Mouse (Mus musculus) liver, embryonic 14.5 days (tissue): Measurements from ENCODE around the gene Shcbp1l. TPM values are rescaled to one million over a fixed set of nuclear protein-coding genes. Genes with fewer than 3 reads are reported as not detected.

Source experiments
- ATAC-seq: fragments of 200-750 bp; cut with Nextera tagmentation; 2 replicates; pipeline ENCODE4 v1.8.0; 2017; ENCODE audit warnings: moderate number of reproducible peaks, mild to moderate bottlenecking, moderate library complexity; ENCODE audit not compliant: insufficient read depth
- DNase-seq, 3 experiments: peaks; one replicate each; pipeline ENCODE4 v3.0.0-alpha.2; 2012 to 2013; ENCODE audit warnings: low read depth in 3 of 3, low spot score in 3 of 3
- H3K27ac ChIP-seq: fragments of 300-500 bp; sonication (generic); 2 replicates; pipeline ENCODE4 v1.5.1; 2014; ENCODE audit warnings: moderate library complexity, mild to moderate bottlenecking, control low read depth, inconsistent platforms
- H3K27me3 ChIP-seq: fragments of 300-500 bp; sonication (generic); 2 replicates; pipeline ENCODE4 v1.6.1; 2014; ENCODE audit warnings: mild to moderate bottlenecking, low read length, moderate library complexity; ENCODE audit not compliant: control insufficient read depth, insufficient read depth
- H3K36me3 ChIP-seq: fragments of 300-500 bp; sonication (generic); replicated peaks from 2 replicates; pipeline ENCODE4 v1.6.1; 2014; ENCODE audit warnings: low read depth; ENCODE audit not compliant: control insufficient read depth, insufficient read depth
- H3K4me1 ChIP-seq, 2 experiments: fragments of 200-500 bp in 1 of 2; fragments of 300-500 bp in 1 of 2; sonication (generic) in 1 of 2; replicated peaks; 2 replicates each; pipeline ENCODE4 v1.6.1; 2012 to 2014; ENCODE audit warnings: antibody characterized with exemption in 1 of 2, inconsistent platforms in 1 of 2, low read length in 1 of 2; ENCODE audit not compliant: control insufficient read depth in 2 of 2, insufficient read depth in 2 of 2
- H3K4me2 ChIP-seq: fragments of 300-500 bp; sonication (generic); 2 replicates; pipeline ENCODE4 v1.6.1; 2014; ENCODE audit warnings: low read depth, mild to moderate bottlenecking, control low read depth, moderate library complexity
- H3K4me3 ChIP-seq, 2 experiments: fragments of 200-500 bp in 1 of 2; fragments of 300-500 bp in 1 of 2; sonication (generic) in 1 of 2; 2 replicates each; pipeline ENCODE4 v1.5.1; 2012 to 2014; ENCODE audit warnings: low read depth in 2 of 2, low read length in 2 of 2, mild to moderate bottlenecking in 2 of 2, control low read depth in 1 of 2, inconsistent platforms in 1 of 2, moderate library complexity in 1 of 2; ENCODE audit not compliant: insufficient read depth in 1 of 2
- H3K9ac ChIP-seq: fragments of 300-500 bp; sonication (generic); replicated peaks from 2 replicates; pipeline ENCODE4 v1.6.1; 2014; ENCODE audit warnings: mild to moderate bottlenecking, control low read depth, moderate library complexity
- H3K9me3 ChIP-seq: fragments of 300-500 bp; sonication (generic); 2 replicates; pipeline ENCODE4 v1.6.1; 2016; ENCODE audit warnings: low read length, mixed read lengths; ENCODE audit not compliant: control insufficient read depth
- CTCF ChIP-seq: IDR thresholded peaks from 2 replicates; pipeline ENCODE4 v1.5.1; 2016; ENCODE audit warnings: antibody characterized with exemption, low read depth, control low read depth
- EP300 ChIP-seq: IDR thresholded peaks from 2 replicates; pipeline ENCODE4 v1.6.1; 2016; ENCODE audit warnings: antibody characterized with exemption, low read depth
- WGBS: fragments of 180-500 bp; shearing (Covaris S2); extraction: QIAGEN DNeasy Blood & Tissue Kit; methylation state at CpG from one replicate; pipeline ENCODE4 v1.1.7; 2014; ENCODE audit not compliant: insufficient replicate concordance; 5-methylcytosine and 5-hydroxymethylcytosine counted together
- polyA plus RNA-seq, 2 experiments: library from polyadenylated mRNA; depleted of rRNA in 1 of 2; stranded (reverse) in 1 of 2; unstranded in 1 of 2; fragments of >200 nt; fragmentation: Nextera tagmentation in 1 of 2; extraction: Ambion mirVana in 1 of 2; gene quantifications; 2 replicates each; pipeline versions ENCODE4 v1.2.1 to v1.2.3; 2012 to 2014

Shcbp1l gene
- polyA plus RNA-seq, 2 experiments = 0.27 to 0.28 TPM

DNA sequence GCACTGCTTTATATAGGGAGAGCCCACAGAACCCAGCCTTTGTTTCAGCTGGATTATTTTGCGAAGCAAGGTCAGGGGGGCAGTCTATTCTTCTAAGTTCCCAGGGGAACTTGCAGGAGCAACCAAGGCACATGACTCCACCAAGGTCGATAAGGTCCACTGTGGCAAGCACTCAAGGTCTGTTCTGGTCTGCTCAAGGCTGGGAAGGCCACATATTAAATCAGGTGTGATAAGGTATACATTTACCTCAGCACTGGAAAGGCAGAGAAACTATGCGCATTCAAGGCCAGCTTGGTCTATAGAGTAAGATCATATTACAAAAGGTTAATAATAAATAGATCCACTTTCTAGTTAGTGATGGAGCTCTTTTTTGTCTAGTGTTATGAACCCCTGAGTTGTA is 71.1 kb downstream of the Shcbp1l start:
- DNase-seq (no peak), ATAC-seq (no peak)
- Histone ChIP-seq H3K4me3 (no peak overlapping the region), H3K9me3 (no peaks in the 10 kb centered on the region), H3K27ac (no peak overlapping the region), H3K36me3 (no peaks in the 10 kb centered on the region), H3K9ac (no peak overlapping the region), H3K27me3 (no peaks in the 10 kb centered on the region), H3K4me2 (no peak overlapping the region), H3K4me1 (0 out of 4 replicates have a peak, but pooled peaks cover 0 to 6% of the 10 kb centered on the region in 2 experiments)
- WGBS = 63% methylated on average over 3 of the region's 3 CpGs
- TF ChIP-seq EP300 = no peak
- no peak for TF ChIP-seq CTCF

DNA sequence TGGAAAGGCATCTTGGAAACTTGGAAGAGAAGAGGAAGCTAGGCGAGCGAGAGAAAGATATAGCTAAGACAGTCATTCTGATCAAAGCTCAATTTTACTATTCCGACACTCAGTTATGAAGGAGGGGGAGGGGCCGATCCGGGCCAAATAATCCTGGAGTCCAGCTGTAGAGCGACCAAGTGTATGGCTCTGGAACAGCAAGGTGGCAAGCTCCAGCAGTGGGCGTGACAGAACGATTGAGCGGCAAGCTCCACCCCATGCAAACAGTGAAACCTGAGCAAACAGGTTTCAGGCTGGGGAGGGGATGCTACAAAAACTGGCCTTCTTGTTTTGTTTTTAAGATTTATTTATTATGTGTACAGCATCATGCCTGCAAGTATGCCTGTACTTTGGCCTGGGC is 75.1 kb downstream of the Shcbp1l start:
- H3K4me1 ChIP-seq = 0 out of 4 replicates have a peak, but pooled peaks cover 0 to 2% of the 10 kb centered on the region in 2 experiments
- WGBS = 71% methylated on average over 9 of the region's 9 CpGs
- H3K9me3 ChIP-seq = no peaks in the 10 kb centered on the region
- H3K36me3 ChIP-seq = no peaks in the 10 kb centered on the region
- DNase-seq = no peak
- no peak for ATAC-seq
- H3K27ac ChIP-seq = no peak overlapping the region
- H3K27me3 ChIP-seq = no peaks in the 10 kb centered on the region
- H3K4me2 ChIP-seq = no peak overlapping the region
- no peak overlapping the region for H3K4me3 ChIP-seq
- TF ChIP-seq CTCF = no peak
- TF ChIP-seq EP300 = no peak
- no peak overlapping the region for H3K9ac ChIP-seq

DNA sequence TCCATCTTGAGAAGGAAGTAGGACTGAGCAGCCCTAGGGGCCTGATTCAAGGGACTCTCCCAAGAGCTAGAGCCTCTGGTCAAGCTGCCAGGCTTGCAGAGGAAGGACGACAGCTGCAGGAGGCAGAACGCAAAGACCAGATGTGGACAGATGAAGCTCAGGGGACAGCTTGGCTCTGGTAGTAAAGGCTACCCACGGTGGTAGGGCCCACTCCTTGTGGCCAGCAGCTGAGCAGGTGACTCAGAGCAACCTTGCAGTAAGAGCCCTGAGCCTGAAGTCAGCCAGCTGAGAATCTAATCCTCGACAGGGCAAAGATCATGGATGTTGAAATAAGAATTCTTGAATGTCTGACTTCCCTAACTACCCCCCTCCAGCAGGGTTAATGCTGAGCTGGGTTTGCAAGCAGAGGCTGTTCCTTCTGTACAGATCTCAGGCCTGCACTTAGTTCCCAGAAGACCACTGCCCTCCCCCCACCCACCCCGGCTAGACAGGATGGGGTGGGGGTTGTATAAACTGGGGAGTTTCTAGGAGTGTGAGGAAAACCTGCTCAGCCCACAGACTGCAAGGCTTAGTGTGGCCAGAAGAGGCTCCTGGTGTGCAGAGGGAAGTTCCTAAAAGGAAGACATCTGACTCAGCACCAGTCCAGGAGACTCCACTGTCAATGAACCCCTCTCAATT is 76.8 kb downstream of the Shcbp1l start:
- no peak overlapping the region for H3K27ac ChIP-seq
- no peaks in the 10 kb centered on the region for H3K36me3 ChIP-seq
- 30% methylated on average over 5 of the region's 5 CpGs for WGBS
- H3K4me1 ChIP-seq = 0 out of 4 replicates have a peak, but pooled peaks cover 0 to 2% of the 10 kb centered on the region in 2 experiments
- ATAC-seq (peak; percentile 35; the same call in 1 of the 2 replicates), DNase-seq (no peak)
- H3K4me2 ChIP-seq = no peak overlapping the region
- no peaks in the 10 kb centered on the region for H3K27me3 ChIP-seq
- H3K4me3 ChIP-seq = no peak overlapping the region
- H3K9ac ChIP-seq = no peak overlapping the region
- TF ChIP-seq CTCF (0 out of 2 replicates have a peak, but pooled peaks have one; percentile 17), EP300 (no peak)
- H3K9me3 ChIP-seq = no peaks in the 10 kb centered on the region

Other genes starting within 250 kb of the Shcbp1l start
- 0.10 and 0.13 TPM in 2 replicates for gene Lamc2, start 238.7 kb upstream of the Shcbp1l start, polyA plus RNA-seq (2012; rRNA removed)
- gene Lamc2, start 238.7 kb upstream of the Shcbp1l start, polyA plus RNA-seq (2014; fragmentation: Nextera tagmentation; extraction: Ambion mirVana) = 0.13 and 0.14 TPM in 2 replicates
- 10.0 and 10.8 TPM in 2 replicates for gene Lamc1, start 92.4 kb upstream of the Shcbp1l start, polyA plus RNA-seq (2012; rRNA removed)
- 7.5 and 8.0 TPM in 2 replicates for gene Lamc1, start 92.4 kb upstream of the Shcbp1l start, polyA plus RNA-seq (2014; fragmentation: Nextera tagmentation; extraction: Ambion mirVana)
- 33.9 and 52.5 TPM in 2 replicates for gene Dhx9, start 62.5 kb downstream of the Shcbp1l start, polyA plus RNA-seq (2012; rRNA removed)
- 8.1 and 9.8 TPM in 2 replicates for gene Dhx9, start 62.5 kb downstream of the Shcbp1l start, polyA plus RNA-seq (2014; fragmentation: Nextera tagmentation; extraction: Ambion mirVana)
- gene Npl, start 124.9 kb downstream of the Shcbp1l start, polyA plus RNA-seq (2012; rRNA removed) = 2.2 and 3.1 TPM in 2 replicates
- 7.3 and 8.4 TPM in 2 replicates for gene Npl, start 124.9 kb downstream of the Shcbp1l start, polyA plus RNA-seq (2014; fragmentation: Nextera tagmentation; extraction: Ambion mirVana)
- gene Rgs8, start 227.9 kb downstream of the Shcbp1l start, polyA plus RNA-seq (2012; rRNA removed) = 0.01 and 0.02 TPM in 2 replicates
- gene Rgs8, start 227.9 kb downstream of the Shcbp1l start, polyA plus RNA-seq (2014; fragmentation: Nextera tagmentation; extraction: Ambion mirVana) = not detected in 2 replicates